Mouse (Mus musculus): ENCODE results near the gene Rph3al. TPM values are rescaled to one million over a fixed set of nuclear protein-coding genes. Genes with fewer than 3 reads are reported as not detected.

The Rph3al gene
- polyA plus RNA-seq, 1 experiment from 2014 or later: 18.2 TPM

- ATAC-seq: no peak
- 91% methylated on average over 10 of the region's 10 CpGs for WGBS
- no peaks in the 10 kb centered on the region for H3K36me3 ChIP-seq
- H3K9ac ChIP-seq: no peak overlapping the region
- no peak overlapping the region for H3K4me2 ChIP-seq (replicated peaks)
- no peak overlapping the region for H3K27ac ChIP-seq
- no peaks in the 10 kb centered on the region for H3K27me3 ChIP-seq (replicated peaks)
- no peak overlapping the region for H3K4me3 ChIP-seq (replicated peaks)
- no peaks in the 10 kb centered on the region for H3K9me3 ChIP-seq
- H3K4me1 ChIP-seq (replicated peaks): no peaks in the 10 kb centered on the region
Measured at GRCm38 (mm10) chr11:75853067-75853636, 85.1 kb downstream of the Rph3al start.

- Histone ChIP-seq H3K9me3 (no peaks in the 10 kb centered on the region), H3K4me2 (replicated peaks) (no peak overlapping the region), H3K4me3 (replicated peaks) (no peak overlapping the region), H3K27ac (no peak overlapping the region), H3K27me3 (replicated peaks) (no peaks in the 10 kb centered on the region), H3K36me3 (no peaks in the 10 kb centered on the region), H3K4me1 (replicated peaks) (no peaks in the 10 kb centered on the region), H3K9ac (no peak overlapping the region)
- ATAC-seq: no peak
- 78% methylated on average over 2 of the region's 2 CpGs for WGBS
Measured at GRCm38 (mm10) chr11:75852485-75852884, 85.7 kb downstream of the Rph3al start.

DNA sequence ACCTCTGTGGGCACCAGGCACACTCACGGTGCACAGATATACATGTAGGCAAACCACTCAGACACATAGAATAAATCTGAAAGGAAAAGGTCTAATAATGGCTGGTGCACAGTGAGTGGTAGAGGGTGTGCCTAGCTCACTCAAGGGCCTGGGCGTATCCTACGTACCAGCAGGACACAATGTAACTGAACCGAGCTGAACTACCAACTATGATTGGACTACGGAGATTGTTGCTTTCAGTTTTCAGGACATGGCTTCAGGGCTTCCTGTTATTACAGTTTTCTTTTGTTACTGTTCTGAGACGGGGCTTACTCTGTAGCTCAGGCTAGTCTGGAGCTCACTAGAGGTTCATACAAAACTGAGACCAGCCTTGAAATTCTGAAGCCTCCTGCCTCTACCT, 88.7 kb downstream of the Rph3al start:
- H3K4me1 ChIP-seq (replicated peaks): 0 out of 2 replicates have a peak, but pooled peaks cover 3% of the 10 kb centered on the region
- no peaks in the 10 kb centered on the region for H3K9me3 ChIP-seq
- no peaks in the 10 kb centered on the region for H3K27me3 ChIP-seq (replicated peaks)
- H3K27ac ChIP-seq: no peak overlapping the region
- WGBS: 79% methylated on average over 6 of the region's 6 CpGs
- H3K36me3 ChIP-seq: no peaks in the 10 kb centered on the region; the same call in 1 of the 2 replicates
- H3K9ac ChIP-seq: no peak overlapping the region
- no peak overlapping the region for H3K4me3 ChIP-seq (replicated peaks)
- ATAC-seq: no peak
- no peak overlapping the region for H3K4me2 ChIP-seq (replicated peaks)

DNA sequence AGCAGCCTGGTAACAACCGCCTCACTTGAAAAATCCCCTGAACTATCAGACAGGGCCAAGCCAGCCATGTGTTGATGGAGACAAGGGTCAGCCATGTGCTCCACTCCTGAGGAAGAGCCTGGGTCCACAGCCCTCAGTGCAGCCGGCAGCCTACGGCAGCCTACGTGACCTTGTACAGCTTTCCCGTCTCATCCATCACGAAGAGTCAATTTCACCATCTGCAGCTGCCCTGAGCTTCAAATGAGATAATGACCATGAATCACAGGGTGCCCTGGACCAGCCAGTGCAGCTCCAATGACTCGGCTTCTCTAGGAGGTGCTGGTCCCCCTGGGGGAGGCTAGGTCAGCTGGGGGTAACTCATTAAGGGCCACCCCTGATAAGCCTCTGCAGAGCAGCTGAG, 91.6 kb downstream of the Rph3al start:
- no peak overlapping the region for H3K27ac ChIP-seq
- no peaks in the 10 kb centered on the region for H3K9me3 ChIP-seq
- 57% methylated on average over 7 of the region's 7 CpGs for WGBS
- H3K4me2 ChIP-seq (replicated peaks): no peak overlapping the region
- no peaks in the 10 kb centered on the region for H3K27me3 ChIP-seq (replicated peaks)
- H3K4me1 ChIP-seq (replicated peaks): 0 out of 2 replicates have a peak, but pooled peaks cover 3% of the 10 kb centered on the region
- ATAC-seq: peak; percentile 53
- H3K4me3 ChIP-seq (replicated peaks): no peak overlapping the region
- no peaks in the 10 kb centered on the region; the same call in 1 of the 2 replicates for H3K36me3 ChIP-seq
- H3K9ac ChIP-seq: no peak overlapping the region

DNA sequence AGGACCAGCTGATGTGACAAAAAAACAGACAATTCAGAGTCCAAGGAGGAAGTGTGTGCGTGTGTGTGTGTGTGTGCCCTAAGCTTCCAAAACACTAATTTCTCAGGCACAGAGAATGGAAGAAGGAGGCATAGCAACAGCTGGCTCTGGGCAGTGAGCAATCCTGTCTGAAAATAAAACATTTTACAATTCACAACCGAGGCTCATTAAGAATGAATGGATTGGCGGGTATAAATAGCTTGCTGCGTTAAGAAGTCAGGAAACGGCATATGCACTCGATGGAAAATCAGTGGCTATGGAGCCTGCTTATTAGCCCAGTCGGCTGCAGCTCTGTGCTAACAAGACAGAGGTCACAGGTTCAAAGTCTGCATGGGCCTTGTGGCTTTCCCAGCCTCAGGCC, 92.6 kb downstream of the Rph3al start:
- H3K9me3 ChIP-seq: no peaks in the 10 kb centered on the region
- no peaks in the 10 kb centered on the region for H3K27me3 ChIP-seq (replicated peaks)
- H3K36me3 ChIP-seq: no peaks in the 10 kb centered on the region; the same call in 1 of the 2 replicates
- 60% methylated on average over 7 of the region's 7 CpGs for whole genome bisulfite sequencing
- no peak overlapping the region for H3K9ac ChIP-seq
- no peak overlapping the region for H3K27ac ChIP-seq
- 0 out of 2 replicates have a peak, but pooled peaks cover 3% of the 10 kb centered on the region for H3K4me1 ChIP-seq (replicated peaks)
- ATAC-seq: no peak
- no peak overlapping the region for H3K4me2 ChIP-seq (replicated peaks)
- H3K4me3 ChIP-seq (replicated peaks): no peak overlapping the region

- no peak overlapping the region for H3K4me2 ChIP-seq (replicated peaks)
- H3K4me3 ChIP-seq (replicated peaks): no peak overlapping the region
- WGBS: 73% methylated on average over 4 of the region's 4 CpGs
- H3K9me3 ChIP-seq: no peaks in the 10 kb centered on the region
- no peak overlapping the region for H3K27ac ChIP-seq
- H3K36me3 ChIP-seq: no peaks in the 10 kb centered on the region; the same call in 1 of the 2 replicates
- ATAC-seq: no peak
- no peaks in the 10 kb centered on the region for H3K27me3 ChIP-seq (replicated peaks)
- H3K4me1 ChIP-seq (replicated peaks): 0 out of 2 replicates have a peak, but pooled peaks cover 5% of the 10 kb centered on the region
- H3K9ac ChIP-seq: no peak overlapping the region
Measured at GRCm38 (mm10) chr11:75842904-75843619, 95.2 kb downstream of the Rph3al start.

DNA sequence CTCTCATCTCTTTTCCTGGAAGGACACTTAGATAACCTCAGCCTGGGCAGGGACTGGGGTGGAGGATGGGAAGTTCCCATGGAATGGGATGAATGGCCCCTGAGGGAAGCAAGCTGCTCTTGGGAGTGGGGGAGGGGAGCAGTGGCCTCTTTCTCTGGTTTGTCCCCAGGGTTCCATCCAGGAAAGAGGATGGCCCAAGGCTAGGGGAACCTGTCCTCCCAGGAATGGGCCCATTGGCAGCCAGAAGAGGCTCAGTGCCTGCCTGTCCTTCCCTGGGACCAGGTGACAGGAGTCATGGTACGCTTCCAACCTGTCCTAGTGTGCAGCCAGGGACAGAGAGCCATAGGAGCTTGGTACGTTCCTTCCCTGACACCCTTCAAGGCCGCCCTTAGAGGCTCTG, 96.7 kb downstream of the Rph3al start:
- ATAC-seq: no peak

GRCm38 (mm10) chr11:75839536-75840430, 98.4 kb downstream of the Rph3al start:
- Histone ChIP-seq H3K36me3 (no peaks in the 10 kb centered on the region), H3K4me3 (replicated peaks) (no peak overlapping the region), H3K4me2 (replicated peaks) (no peak overlapping the region), H3K27ac (no peak overlapping the region), H3K4me1 (replicated peaks) (0 out of 2 replicates have a peak, but pooled peaks cover 2% of the 10 kb centered on the region), H3K9me3 (no peaks in the 10 kb centered on the region), H3K27me3 (replicated peaks) (no peaks in the 10 kb centered on the region), H3K9ac (no peak overlapping the region)
- WGBS: 77% methylated on average over 12 of the region's 12 CpGs
- no peak for ATAC-seq

More for the DNA sequence above, 96.7 kb downstream of the Rph3al start:
- 63% methylated on average over 3 of the region's 3 CpGs for WGBS
- H3K9me3 ChIP-seq: no peaks in the 10 kb centered on the region
- 0 out of 2 replicates have a peak, but pooled peaks cover 5% of the 10 kb centered on the region for H3K4me1 ChIP-seq (replicated peaks)
- no peak overlapping the region for H3K4me2 ChIP-seq (replicated peaks)
- H3K9ac ChIP-seq: no peak overlapping the region
- no peaks in the 10 kb centered on the region; the same call in 1 of the 2 replicates for H3K36me3 ChIP-seq
- H3K4me3 ChIP-seq (replicated peaks): no peak overlapping the region
- H3K27me3 ChIP-seq (replicated peaks): no peaks in the 10 kb centered on the region
- no peak overlapping the region for H3K27ac ChIP-seq

- no peak overlapping the region for H3K4me3 ChIP-seq (replicated peaks)
- 71% methylated on average over 10 of the region's 10 CpGs for WGBS
- H3K36me3 ChIP-seq: no peaks in the 10 kb centered on the region
- no peak overlapping the region for H3K4me2 ChIP-seq (replicated peaks)
- H3K4me1 ChIP-seq (replicated peaks): 0 out of 2 replicates have a peak, but pooled peaks cover 2% of the 10 kb centered on the region
- no peak for ATAC-seq
- H3K27me3 ChIP-seq (replicated peaks): no peaks in the 10 kb centered on the region
- no peak overlapping the region for H3K27ac ChIP-seq
- H3K9me3 ChIP-seq: no peaks in the 10 kb centered on the region
- H3K9ac ChIP-seq: no peak overlapping the region
Measured at GRCm38 (mm10) chr11:75838861-75839426, 99.3 kb downstream of the Rph3al start.

GRCm38 (mm10) chr11:75836240-75836610, 102.0 kb downstream of the Rph3al start:
- Histone ChIP-seq H3K4me3 (replicated peaks) (no peak overlapping the region), H3K27me3 (replicated peaks) (no peaks in the 10 kb centered on the region), H3K27ac (no peak overlapping the region), H3K4me2 (replicated peaks) (no peak overlapping the region), H3K36me3 (no peaks in the 10 kb centered on the region), H3K9me3 (no peaks in the 10 kb centered on the region), H3K9ac (no peak overlapping the region), H3K4me1 (replicated peaks) (0 out of 2 replicates have a peak, but pooled peaks cover 5% of the 10 kb centered on the region)
- no peak; the same call in 1 of the 2 replicates for ATAC-seq
- 65% methylated on average over 11 of the region's 11 CpGs for WGBS

- WGBS: 70% methylated on average over 11 of the region's 11 CpGs
- ATAC-seq: no peak
- no peak overlapping the region for H3K4me3 ChIP-seq (replicated peaks)
- H3K27me3 ChIP-seq (replicated peaks): no peaks in the 10 kb centered on the region
- H3K9ac ChIP-seq: no peak overlapping the region
- H3K27ac ChIP-seq: no peak overlapping the region
- no peaks in the 10 kb centered on the region for H3K36me3 ChIP-seq
- 0 out of 2 replicates have a peak, but pooled peaks cover 5% of the 10 kb centered on the region for H3K4me1 ChIP-seq (replicated peaks)
- no peaks in the 10 kb centered on the region for H3K9me3 ChIP-seq
- H3K4me2 ChIP-seq (replicated peaks): no peak overlapping the region
Measured at GRCm38 (mm10) chr11:75835587-75836239, 102.5 kb downstream of the Rph3al start.

All from intestine, embryonic 15.5 days (tissue).